Mouse (Mus musculus) liver (tissue): Measurements from ENCODE around the gene 4930430F08Rik.
"Not testable (repeated sequence)": the region's sequence is repeated elsewhere in the genome, so short reads cannot be mapped to it uniquely, and the experiment has no call there.

Experiments used
- DNase-seq: peaks from one replicate; pipeline ENCODE4 v3.0.0-alpha.2; 2020; ENCODE audit warnings: mixed read lengths

The 4930430F08Rik gene

DNA sequence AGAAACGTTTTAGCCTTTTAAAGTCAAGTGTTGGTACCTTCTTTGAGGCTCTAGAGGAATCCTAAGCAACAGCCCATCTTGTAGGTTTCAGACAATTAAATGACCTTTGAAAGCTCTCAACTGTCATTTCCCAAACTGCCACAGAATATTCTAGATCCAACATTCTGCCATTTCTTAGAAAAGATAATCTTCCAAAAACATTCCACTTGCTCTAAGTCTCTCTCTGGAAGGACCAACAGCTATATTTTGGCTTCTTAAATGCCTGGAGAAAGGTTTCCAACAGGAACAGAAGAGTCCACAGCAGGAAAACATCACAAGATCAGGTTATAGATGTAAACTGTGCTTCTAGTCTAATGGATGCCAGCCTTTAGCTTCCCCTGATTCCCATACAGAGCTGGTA, at the start of gene 4930430F08Rik, which contains the start of gene 1700017N19Rik:
Gene 4930430F08Rik (minus strand): TSS at position 101 of the 400 bp plus-strand sequence.
Gene 1700017N19Rik (plus strand): TSS at position 162 of the 400 bp plus-strand sequence.
- no peak for DNase-seq

DNA sequence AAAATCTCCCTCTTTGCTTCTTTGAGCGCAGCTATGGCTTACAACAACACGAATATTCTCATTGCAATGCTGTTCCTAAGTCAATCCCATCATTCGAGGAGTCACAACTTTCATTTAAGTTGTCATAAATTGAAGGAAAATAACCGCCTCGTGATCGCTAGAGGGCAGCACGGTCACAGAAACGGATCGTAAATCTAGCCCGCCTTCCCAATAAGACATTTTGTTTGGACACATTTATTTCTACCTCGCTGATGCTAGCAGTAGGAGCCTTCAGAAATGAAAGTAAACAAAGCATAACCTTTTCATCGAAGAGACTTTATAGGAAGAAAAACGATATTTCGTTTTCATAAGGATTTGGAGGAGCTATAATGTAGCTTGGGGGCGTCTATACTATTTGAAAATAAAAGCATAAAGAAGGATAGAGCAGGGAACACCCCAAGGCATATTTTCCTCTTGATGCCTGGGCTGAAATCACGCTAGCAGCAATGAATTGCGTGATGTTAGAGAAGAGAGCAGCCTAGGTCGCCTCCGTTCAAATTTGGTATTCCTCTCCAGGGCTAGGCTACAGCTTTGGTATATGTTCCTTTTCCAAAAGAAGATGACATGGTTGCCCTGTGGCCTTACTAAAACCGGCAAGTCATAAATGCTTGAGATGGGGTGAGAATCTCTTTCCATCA, 39.7 kb upstream of the 4930430F08Rik start:
- peak; percentile 53 for DNase-seq

DNA sequence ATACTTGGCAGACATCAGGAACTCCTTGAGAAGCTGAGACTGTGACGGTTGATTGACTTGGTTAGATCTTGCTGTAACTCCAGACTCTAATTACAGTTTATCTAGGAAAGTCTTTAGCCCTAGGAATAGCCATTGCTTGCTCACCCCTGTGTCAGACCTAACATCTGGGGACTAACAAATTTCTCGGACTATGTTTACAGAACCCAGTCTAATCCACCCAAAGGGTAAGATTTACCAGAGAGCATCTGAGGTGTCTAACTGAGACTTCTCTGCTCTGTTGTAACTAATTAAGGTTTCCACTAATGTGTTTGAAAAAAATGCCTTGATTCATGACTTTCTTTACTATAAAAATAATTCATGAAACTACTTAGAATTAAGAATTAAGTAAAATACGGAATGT, 32.3 kb upstream of the 4930430F08Rik start:
- no peak for DNase-seq

DNA sequence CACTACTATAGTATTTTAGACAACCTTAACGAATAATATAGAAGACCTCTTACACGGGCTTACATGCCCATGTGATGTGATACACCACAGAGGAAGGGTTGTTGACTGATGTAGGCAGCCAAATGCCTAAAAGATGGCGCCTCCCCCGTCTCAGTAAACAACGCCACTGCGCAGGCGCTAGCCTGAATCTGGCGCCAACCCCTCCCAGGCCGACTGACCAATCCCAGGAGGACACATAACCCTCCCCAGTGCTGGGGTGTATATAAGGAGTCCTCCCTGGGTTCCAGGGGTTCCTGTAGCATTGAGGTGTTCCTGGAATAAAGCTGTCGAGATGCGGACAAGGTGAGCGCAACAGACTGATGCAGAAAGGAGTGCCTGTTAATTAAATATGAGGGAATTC, 29.8 kb upstream of the 4930430F08Rik start:
- DNase-seq: no peak

DNA sequence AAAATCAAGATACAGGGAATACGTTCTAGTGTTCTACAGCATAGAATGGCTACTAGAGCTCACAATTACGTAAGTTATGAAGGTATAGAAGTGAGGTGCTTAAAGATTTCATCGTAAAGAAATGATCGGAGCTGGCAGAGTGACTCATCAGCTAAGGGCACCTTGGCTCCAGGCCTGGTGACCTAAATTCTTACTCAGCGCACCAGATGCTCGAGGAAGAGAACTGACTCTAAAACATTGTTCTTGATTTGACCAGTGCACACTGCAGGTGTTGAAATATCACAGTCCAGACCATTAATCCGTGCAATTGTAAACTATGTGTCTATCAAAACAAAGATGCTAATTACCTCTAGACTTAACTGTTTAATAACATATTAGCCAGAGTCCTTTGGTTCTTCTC, 29.3 kb upstream of the 4930430F08Rik start:
- DNase-seq: no peak

DNA sequence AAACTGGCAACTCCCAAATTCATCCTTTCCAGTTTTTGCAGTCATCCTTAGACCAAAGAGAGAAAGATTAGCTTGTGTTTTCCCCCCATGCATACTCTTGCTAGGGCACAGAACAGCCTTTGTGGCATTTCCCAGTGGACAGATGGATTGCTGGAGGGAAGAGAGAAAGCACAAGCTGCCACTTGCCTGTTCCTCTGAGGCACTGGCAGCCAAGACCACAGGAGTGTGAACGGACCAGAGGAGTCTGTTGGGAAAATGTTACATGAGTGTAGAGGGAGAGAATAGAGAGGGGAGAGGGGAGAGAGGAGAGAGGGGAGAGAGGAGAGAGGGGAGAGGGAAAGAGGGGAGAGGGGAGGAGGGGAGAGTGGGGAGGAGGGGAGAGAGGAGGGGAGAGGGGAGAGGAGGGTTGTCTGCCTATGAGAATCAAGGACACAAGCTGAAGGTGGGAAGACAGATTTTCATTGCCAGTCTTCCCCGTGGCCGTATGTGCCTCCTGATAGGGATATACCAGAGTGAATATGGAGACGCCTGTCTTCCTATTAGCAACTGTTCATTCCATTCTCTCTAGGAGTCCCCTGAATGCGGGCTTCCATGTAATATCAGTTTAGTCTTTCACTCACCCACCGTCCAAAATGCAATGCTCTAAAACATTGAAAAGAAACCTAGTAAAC, 27.1 kb upstream of the 4930430F08Rik start:
- DNase-seq: no peak

DNA sequence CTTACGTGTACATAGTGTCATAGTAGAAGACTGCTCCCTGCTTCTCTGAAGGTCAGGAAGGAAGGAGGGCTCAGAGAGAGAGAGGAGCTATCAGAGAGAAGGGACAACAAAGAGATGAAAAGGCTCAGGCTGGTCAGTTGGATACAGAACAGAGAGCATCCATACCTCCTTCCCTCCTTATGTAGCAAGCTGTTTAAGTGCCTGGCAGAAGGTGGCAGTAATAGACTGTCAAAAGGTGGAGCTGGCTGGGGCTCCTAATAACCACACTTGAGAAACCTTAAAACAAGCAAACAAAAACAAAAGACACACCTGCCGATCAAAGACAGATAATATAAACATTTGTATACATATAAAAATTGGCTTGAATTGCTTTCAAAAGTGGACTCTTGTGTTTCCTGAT, 14.0 kb upstream of the 4930430F08Rik start:
- no peak for DNase-seq

DNA sequence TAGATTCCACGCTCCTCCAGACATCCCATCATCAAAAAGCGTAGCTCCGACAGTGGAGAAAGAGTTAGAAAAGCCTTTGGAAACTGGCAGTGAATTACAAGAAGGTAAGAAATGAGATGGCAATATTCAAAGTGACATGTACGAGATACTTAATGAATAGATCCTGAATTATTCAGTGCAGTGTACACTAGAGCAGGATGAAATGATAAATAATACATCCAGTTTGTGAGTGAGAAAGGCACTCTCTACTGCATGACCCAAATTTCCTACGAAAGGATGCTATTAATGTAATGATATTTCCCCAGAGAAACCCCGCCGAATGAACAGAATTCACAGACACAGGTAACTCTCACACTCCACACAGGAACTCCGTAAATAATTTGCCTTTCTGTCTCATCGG, 13.3 kb upstream of the 4930430F08Rik start:
- no peak for DNase-seq

DNA sequence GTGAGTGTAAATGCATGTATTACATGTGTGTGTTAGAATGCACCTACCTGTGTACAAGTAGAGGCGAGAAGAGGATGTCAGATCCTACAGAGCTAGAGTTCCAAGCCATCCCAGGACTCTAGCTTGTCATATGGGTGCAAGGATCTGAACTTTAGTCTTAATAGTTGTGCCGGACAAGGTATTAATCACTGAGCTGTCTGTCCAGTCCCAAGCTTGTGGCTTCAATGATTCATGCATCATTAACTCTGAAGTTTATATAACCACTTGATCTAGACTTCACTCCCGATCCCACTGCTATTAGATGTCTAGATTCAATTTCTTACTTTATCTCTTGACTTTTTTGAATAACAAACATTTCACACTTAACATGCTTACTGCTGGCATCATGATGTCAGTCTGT, 8.1 kb upstream of the 4930430F08Rik start:
- DNase-seq: no peak

DNA sequence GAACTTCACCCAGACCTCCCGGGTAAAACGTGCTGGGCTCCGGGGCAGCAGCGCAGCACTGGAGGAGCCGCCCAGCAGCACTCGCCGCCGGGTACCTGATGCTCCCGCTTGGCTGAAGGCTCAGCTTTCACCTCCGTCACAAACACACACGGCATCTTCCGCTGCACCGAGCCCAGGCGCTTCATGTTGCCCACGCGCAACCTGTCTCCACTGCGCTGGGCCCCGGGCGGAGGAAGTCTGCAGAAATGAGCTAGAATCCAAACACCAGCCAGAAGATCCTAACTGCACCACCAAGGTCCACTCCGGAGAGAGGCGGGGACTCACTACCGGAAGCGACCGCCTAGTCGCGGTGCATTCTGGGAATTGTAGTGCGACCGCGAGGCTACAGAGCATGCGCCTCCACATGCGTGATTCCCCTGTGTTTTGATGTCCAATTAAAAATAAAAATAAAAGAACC, 1.3 kb downstream of the 4930430F08Rik start:
- peak; percentile 91 for DNase-seq

DNA sequence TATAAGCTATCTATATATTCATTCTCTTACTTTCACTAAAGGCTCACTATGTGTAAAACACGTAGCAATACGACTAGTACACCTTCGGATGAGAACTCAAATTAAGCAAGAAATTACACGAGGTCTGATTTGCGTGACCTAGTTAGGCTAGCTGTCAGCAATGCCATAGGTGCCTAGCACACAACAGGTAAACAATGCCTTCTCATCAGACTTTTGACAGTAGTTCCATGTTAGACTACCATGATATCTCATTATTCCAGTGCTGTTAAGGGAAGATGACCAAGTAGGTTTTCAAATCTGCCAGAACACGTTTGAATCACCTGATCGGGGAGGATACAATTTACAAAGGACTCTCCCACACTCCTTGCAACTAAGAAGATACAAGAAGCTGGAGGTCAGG, 1.7 kb downstream of the 4930430F08Rik start:
- DNase-seq: no peak

DNA sequence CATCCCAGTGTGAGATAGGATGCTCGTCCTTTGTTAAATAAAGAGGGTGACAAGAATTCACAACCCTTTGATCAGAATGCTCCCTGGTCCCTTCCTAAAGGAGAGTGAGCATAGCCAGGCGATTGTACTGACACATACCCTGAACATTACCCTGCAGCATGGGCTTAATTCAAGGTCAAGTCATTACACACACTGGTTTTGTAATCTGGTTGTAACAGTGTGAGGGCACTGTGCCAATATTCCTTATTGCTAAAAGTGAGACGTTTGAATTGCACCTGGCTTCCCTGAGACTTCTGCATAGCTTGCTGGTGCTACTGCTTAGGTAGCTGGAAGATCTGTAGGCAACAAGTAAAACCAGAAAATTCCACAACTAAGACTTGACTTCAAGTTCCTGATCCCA, 6.0 kb downstream of the 4930430F08Rik start:
- no peak for DNase-seq

DNA sequence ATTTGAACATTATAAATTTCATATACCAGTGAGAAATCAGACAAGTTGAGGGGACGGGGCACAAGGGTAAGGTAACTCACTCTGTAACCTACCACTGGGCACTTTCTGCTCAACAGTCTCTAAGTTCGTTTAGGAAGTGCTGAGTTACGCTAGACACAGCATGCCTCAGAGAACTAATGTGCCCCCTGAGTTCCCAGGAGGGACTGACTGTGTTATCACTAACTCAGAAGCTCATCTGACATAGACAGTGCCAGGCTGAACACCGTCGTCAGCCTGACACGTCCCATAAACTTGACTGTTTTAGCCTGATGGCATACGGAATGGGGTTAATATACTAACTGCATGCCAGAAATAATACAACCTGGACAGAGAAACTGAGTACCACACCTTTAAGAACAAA, 14.9 kb downstream of the 4930430F08Rik start:
- no peak for DNase-seq

DNA sequence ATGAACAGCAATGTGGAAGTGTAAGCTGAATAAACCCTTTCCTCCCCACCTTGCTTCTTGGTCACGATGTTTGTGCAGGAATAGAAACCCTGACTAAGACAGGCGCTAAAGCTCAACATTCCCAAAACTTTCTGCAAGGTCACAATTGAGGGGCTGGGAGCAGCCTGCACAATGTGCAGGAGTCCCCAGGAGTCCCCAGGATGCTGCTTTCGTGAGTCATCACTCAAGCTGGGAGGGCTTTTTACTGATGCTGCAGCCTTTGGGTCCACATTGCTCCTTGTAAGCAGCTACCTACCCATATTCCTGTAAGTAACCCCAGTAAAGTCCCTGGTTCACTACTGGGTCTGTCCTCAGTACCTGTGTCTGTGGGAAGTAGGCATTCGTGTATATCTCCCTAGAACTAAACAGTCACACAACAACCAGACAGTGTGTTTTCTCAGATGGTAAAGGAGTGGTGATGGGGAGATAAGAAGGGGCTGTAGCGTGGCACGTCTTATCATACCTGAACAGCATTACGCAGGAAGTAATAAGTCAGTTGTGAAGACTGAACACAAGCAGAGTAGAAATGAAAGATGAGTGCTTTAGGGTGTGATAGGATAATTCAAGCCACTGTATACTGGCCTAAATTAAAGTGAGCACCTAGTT, 15.6 kb downstream of the 4930430F08Rik start:
- peak; percentile 32 for DNase-seq

DNA sequence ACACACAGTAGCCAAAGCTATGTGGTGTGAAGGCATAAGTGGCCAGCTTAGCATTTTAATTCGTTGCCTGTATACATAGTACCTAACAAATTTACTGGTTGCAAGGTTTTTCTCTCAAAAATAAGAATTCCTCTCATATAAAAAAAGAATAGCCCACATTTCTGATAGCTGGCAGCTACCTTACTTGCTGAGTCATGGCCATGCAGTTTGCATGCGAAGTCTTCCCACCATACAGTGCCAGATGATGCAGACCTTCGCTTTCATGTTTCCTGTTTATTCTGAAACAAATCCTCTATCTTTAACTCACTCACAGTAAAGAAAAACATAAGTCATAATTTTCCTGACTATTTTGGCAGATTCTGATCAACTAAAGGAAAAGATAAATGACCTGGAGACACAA, 18.5 kb downstream of the 4930430F08Rik start:
- peak; percentile 54 for DNase-seq

DNA sequence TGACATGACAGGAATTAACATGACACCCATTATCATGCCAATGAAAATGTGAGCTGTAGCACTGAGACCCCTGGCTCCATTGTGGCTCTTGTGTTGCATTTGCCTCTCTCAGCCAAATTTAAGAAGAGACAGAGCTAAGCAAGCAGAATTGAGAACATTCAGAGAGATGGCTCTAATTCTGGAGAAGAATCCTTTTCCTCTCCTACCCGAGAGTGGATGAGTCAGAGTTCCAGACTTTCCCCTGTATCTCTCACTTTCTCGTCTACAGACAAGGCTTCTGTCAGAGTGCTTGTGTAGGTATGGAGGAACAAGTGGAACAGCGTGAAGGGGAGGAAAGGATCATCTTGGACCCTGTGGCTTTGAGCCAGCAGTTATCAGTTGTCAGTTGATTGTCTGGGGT, 26.1 kb downstream of the 4930430F08Rik start:
- DNase-seq: no peak

DNA sequence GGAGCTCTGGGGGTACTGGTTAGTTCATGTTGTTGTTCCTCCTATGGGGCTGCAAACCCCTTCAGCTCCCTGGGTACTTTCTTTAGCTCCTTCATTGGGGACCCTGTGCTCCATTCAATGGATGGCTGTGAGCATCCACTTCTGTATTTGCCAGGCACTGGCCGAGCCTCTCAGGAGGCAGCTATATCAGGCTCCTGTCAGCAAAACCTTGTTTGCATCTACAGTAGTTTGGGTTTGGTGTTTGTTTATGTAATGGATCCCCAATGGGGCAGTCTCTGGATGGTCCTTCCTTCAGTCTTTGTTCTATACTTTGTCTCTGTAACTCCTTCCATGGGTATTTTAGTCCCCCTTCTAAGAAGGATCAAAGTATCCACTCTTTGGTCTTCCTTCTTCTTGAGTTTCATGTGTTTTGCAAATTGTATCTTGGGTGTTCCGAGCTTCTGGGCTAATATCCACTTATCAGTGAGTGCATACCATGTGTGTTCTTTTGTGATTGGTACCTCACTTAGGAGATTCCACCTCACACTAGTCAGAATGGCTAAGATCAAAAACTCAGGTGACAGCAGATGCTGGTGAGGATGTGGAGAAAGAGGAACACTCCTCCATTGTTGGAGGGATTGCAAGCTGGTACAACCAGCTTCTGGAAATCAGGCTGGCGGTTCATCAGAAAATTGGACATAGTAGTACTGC, 29.9 kb downstream of the 4930430F08Rik start:
- not testable (repeated sequence) for DNase-seq

DNA sequence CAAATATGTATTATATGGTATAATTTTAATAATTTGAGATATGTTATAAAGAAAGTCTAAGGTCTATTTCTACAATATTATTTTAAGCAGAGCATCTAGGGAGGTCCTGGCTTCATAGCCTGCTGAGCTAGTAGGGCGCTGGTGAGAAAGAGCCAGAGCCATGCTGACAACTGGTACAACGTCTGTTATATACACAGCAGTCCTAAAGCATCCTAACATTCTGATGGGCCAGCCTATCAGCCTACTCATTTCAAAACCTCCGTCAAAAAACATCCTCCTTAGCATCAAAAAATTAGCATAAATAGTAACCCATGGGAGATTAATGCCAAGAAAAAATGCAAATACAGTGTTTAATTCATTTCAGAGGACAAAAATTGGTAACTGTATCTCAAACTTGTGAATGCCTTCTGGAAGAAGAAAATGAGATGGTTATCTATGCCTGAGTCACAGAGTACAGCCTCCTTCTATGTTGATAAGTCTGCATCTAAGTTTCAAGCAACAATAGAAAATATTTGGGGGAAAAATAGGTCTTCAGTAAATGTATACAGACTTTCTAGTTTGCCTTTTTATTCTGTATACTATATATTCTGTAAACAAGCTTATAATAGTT, 33.6 kb downstream of the 4930430F08Rik start:
- DNase-seq: no peak

DNA sequence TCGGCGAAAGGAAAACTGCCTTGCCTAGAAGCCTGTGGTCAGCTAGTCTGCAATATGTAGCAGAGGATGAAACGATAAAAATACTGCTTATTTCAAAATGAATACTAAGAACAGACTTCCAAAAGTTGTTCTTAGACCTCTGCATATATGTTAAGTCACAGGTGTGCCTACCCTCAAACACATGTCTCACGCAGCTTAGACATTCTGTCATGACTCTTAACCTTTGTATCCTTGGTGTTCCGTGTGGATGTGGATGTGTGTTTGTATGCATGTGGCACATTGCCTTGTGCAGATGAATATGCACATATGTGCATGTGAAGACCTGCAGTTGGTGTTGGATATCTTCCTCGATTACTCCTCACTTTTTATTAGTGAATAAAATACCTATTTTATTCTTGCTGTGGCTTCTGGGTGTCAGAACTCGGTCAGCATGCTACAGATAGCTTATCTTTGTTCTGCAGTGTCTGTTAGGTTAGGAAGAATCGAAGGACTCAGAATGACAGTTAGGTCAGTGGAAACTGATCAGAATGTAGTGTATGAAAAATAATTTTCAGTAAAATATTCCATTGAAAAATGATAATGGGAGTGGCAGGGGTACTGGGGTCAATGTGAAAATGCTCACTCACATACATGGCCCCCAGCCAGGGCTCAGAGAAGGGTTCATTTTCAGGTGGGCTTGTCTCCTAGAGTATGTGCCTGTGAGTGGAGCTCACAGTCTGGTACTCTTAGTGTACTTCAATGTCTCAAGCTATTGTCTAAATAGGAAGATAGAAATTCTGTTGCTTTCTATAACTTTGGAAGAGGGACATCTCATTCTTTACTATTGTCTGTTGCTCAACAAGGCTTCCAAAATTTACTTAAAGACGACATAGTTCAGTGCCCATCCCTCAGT, 65.5 kb downstream of the 4930430F08Rik start:
- DNase-seq: peak; percentile 7

DNA sequence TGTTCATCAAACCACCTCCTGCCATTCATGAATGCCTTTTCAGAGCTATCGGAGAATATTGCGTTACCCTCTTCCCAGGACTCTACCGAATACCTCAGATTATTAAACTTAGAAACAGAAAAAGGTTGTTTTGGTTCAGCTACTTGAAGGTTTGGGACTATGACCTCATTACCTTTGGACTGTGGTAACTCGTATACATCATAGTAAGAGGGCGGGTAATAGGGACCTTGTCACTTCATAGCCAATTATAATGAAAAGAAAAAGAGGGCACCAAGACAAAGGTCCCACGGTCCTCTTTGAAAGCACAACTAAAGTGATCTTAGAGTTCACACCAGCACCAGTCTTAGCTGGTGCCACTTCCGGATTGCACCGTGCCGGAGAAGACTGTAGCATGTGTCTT, 67.9 kb downstream of the 4930430F08Rik start:
- no peak for DNase-seq
